Mouse (Mus musculus): ENCODE data around the gene Gpr63. TPM values are rescaled to one million over a fixed set of nuclear protein-coding genes. Genes with fewer than 3 reads are reported as not detected.
"Not testable (repeated sequence)": the region's sequence is repeated elsewhere in the genome, so short reads cannot be mapped to it uniquely, and the experiment has no call there.

The Gpr63 gene
- polyA plus RNA-seq (2016; fragmentation: Nextera tagmentation; extraction: Ambion mirVana) = 1.4 and 1.5 TPM in 2 replicates

GRCm38 (mm10) chr4:24966299-24966991, at the start of gene Gpr63:
TSS of gene Gpr63 (plus strand) at chr4:24966407.
- no peaks in the 10 kb centered on the region for H3K36me3 ChIP-seq
- peak; percentile 84 for DNase-seq (ENCODE audit: low spot score)
- peaks cover 23% of the 10 kb centered on the region for H3K4me1 ChIP-seq
- under 1% methylated on average over 69 of the region's 78 CpGs for WGBS
- no peaks in the 10 kb centered on the region for H3K9me3 ChIP-seq (replicated peaks)
- H3K27me3 ChIP-seq (ENCODE audit: low read depth, poor library complexity, severe bottlenecking) = peaks cover 8% of the 10 kb centered on the region; the same call in 1 of the 2 replicates
- H3K27ac ChIP-seq (replicated peaks) = peak within 1 kb of the TSS; percentile 98
- H3K4me3 ChIP-seq = peak within 1 kb of the TSS; percentile 84

GRCm38 (mm10) chr4:24920006-24920577, 46.1 kb upstream of the Gpr63 start:
- WGBS = 85% methylated on average over 5 of the region's 5 CpGs

DNA sequence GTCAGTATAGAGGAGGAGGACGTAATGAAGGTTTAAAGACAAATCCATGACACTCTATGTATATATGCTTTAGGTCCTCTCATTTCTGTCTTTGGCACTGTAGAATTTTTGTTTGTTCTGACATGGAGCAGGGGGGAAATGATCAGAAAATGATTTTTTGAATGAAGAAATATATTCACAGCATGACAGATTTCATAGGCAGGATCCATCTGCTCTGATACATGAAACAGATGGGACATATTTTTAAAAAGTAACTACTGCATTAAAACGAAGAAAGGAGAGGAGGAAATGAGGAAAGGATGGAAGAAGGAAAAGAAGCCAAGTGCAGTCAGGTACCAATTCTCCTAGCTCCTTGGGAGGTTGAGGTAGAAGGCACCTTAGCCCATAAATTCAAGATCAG, 41.5 kb upstream of the Gpr63 start:
- no peaks in the 10 kb centered on the region for H3K9me3 ChIP-seq (replicated peaks)
- no peaks in the 10 kb centered on the region for H3K36me3 ChIP-seq
- no peak overlapping the region for H3K27ac ChIP-seq (replicated peaks)
- WGBS = 82% methylated on average over 2 of the region's 2 CpGs
- no peak for DNase-seq (ENCODE audit: low spot score)
- H3K27me3 ChIP-seq (ENCODE audit: low read depth, poor library complexity, severe bottlenecking) = no peaks in the 10 kb centered on the region
- H3K4me3 ChIP-seq = no peak overlapping the region
- H3K4me1 ChIP-seq = no peaks in the 10 kb centered on the region

More at GRCm38 (mm10) chr4:24920006-24920577, 46.1 kb upstream of the Gpr63 start:
- no peaks in the 10 kb centered on the region for H3K27me3 ChIP-seq (ENCODE audit: low read depth, poor library complexity, severe bottlenecking)
- no peak overlapping the region for H3K27ac ChIP-seq (replicated peaks)
- no peak for DNase-seq (ENCODE audit: low spot score)
- no peaks in the 10 kb centered on the region for H3K36me3 ChIP-seq
- H3K9me3 ChIP-seq (replicated peaks) = no peaks in the 10 kb centered on the region
- no peak overlapping the region for H3K4me3 ChIP-seq
- no peaks in the 10 kb centered on the region for H3K4me1 ChIP-seq

DNA sequence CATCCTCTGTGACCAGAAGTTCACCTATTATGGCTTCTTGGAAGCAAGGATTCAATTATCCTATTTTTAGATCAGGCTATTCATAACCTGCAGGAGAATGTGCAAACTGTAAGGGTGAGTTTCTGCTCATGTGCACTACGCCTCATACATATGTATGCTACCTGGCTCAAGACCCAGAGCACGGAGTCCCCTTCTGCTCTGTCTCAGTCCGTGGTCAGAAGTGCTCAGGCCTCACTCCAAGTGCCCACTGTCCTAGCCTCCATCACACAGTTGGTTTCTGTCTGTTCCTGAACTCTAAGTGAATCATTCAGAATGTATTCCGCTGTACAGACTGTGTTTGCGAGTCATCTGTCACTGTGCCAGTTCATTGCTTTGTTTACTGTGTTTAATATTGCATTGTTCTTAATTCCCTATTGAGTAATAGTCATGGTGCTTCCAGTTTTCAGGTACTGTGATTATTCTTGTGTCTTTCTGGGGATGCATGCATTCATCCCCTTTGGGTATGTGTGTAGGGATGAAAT, 37.9 kb upstream of the Gpr63 start:
- Histone ChIP-seq H3K4me3 (no peak overlapping the region), H3K27me3 (ENCODE audit: low read depth, poor library complexity, severe bottlenecking) (no peaks in the 10 kb centered on the region), H3K36me3 (no peaks in the 10 kb centered on the region), H3K9me3 (replicated peaks) (no peaks in the 10 kb centered on the region), H3K4me1 (no peaks in the 10 kb centered on the region), H3K27ac (replicated peaks) (no peak overlapping the region)
- DNase-seq (ENCODE audit: low spot score) = no peak
- 90% methylated on average over 5 of the region's 5 CpGs for WGBS

- Histone ChIP-seq H3K36me3 (no peaks in the 10 kb centered on the region), H3K4me3 (no peak overlapping the region), H3K27ac (replicated peaks) (no peak overlapping the region), H3K4me1 (no peaks in the 10 kb centered on the region), H3K9me3 (replicated peaks) (no peaks in the 10 kb centered on the region), H3K27me3 (ENCODE audit: low read depth, poor library complexity, severe bottlenecking) (no peaks in the 10 kb centered on the region)
- 89% methylated on average over 5 of the region's 5 CpGs for WGBS
- no peak for DNase-seq (ENCODE audit: low spot score)
Observed at GRCm38 (mm10) chr4:24928926-24929325, 37.3 kb upstream of the Gpr63 start.

- Histone ChIP-seq H3K27me3 (ENCODE audit: low read depth, poor library complexity, severe bottlenecking) (no peaks in the 10 kb centered on the region), H3K27ac (replicated peaks) (no peak overlapping the region), H3K4me1 (peaks cover 9% of the 10 kb centered on the region; the same call in 1 of the 2 replicates), H3K4me3 (no peak overlapping the region), H3K36me3 (no peaks in the 10 kb centered on the region), H3K9me3 (replicated peaks) (no peaks in the 10 kb centered on the region)
- no peak for DNase-seq (ENCODE audit: low spot score)
- 50% methylated on average over 6 of the region's 6 CpGs for WGBS
Observed at GRCm38 (mm10) chr4:24942728-24943424, 23.3 kb upstream of the Gpr63 start.

GRCm38 (mm10) chr4:24965918-24966298, 299 bp upstream of the Gpr63 start:
- Histone ChIP-seq H3K27ac (replicated peaks) (peak overlapping the region; percentile 98), H3K4me3 (peak overlapping the region; percentile 84), H3K27me3 (ENCODE audit: low read depth, poor library complexity, severe bottlenecking) (peaks cover 8% of the 10 kb centered on the region; the same call in 1 of the 2 replicates), H3K9me3 (replicated peaks) (no peaks in the 10 kb centered on the region), H3K4me1 (peaks cover 23% of the 10 kb centered on the region), H3K36me3 (no peaks in the 10 kb centered on the region)
- 8% methylated on average over 8 of the region's 8 CpGs for WGBS
- no peak for DNase-seq (ENCODE audit: low spot score)

- Histone ChIP-seq H3K4me3 (peak overlapping the region; percentile 84), H3K4me1 (peaks cover 23% of the 10 kb centered on the region), H3K9me3 (replicated peaks) (no peaks in the 10 kb centered on the region), H3K27me3 (ENCODE audit: low read depth, poor library complexity, severe bottlenecking) (peaks cover 8% of the 10 kb centered on the region; the same call in 1 of the 2 replicates), H3K27ac (replicated peaks) (0 out of 2 replicates have a peak overlapping the region, but pooled peaks have one; percentile 98), H3K36me3 (no peaks in the 10 kb centered on the region)
- DNase-seq (ENCODE audit: low spot score) = peak; percentile 20
- 27% methylated on average over 7 of the region's 7 CpGs for WGBS
Observed at GRCm38 (mm10) chr4:24967251-24967650, 1.0 kb downstream of the Gpr63 start.

- DNase-seq (ENCODE audit: low spot score) = no peak
- WGBS = 51% methylated on average over 4 of the region's 4 CpGs
Observed at GRCm38 (mm10) chr4:24978589-24978988, 12.4 kb downstream of the Gpr63 start.

GRCm38 (mm10) chr4:24985612-24986011, 19.4 kb downstream of the Gpr63 start:
- DNase-seq (ENCODE audit: low spot score) = no peak
- peaks cover 4% of the 10 kb centered on the region; the same call in 1 of the 2 replicates for H3K9me3 ChIP-seq (replicated peaks)
- peaks cover 15% of the 10 kb centered on the region for H3K36me3 ChIP-seq
- no peaks in the 10 kb centered on the region for H3K4me1 ChIP-seq
- H3K4me3 ChIP-seq = no peak overlapping the region
- no peaks in the 10 kb centered on the region for H3K27me3 ChIP-seq (ENCODE audit: low read depth, poor library complexity, severe bottlenecking)
- 93% methylated on average over 5 of the region's 5 CpGs for WGBS
- H3K27ac ChIP-seq (replicated peaks) = no peak overlapping the region

More at GRCm38 (mm10) chr4:24978589-24978988, 12.4 kb downstream of the Gpr63 start:
- Histone ChIP-seq H3K4me1 (peaks cover 6% of the 10 kb centered on the region; the same call in 1 of the 2 replicates), H3K27me3 (ENCODE audit: low read depth, poor library complexity, severe bottlenecking) (no peaks in the 10 kb centered on the region), H3K4me3 (no peak overlapping the region), H3K9me3 (replicated peaks) (no peaks in the 10 kb centered on the region), H3K36me3 (peaks cover 11% of the 10 kb centered on the region), H3K27ac (replicated peaks) (no peak overlapping the region)

- Histone ChIP-seq H3K36me3 (no peaks in the 10 kb centered on the region), H3K4me1 (no peaks in the 10 kb centered on the region), H3K4me3 (no peak overlapping the region), H3K27me3 (ENCODE audit: low read depth, poor library complexity, severe bottlenecking) (no peaks in the 10 kb centered on the region), H3K9me3 (replicated peaks) (no peaks in the 10 kb centered on the region), H3K27ac (replicated peaks) (no peak overlapping the region)
- DNase-seq (ENCODE audit: low spot score) = no peak
- WGBS = 93% methylated on average over 2 of the region's 2 CpGs
Observed at GRCm38 (mm10) chr4:24991475-24991874, 25.3 kb downstream of the Gpr63 start.

DNA sequence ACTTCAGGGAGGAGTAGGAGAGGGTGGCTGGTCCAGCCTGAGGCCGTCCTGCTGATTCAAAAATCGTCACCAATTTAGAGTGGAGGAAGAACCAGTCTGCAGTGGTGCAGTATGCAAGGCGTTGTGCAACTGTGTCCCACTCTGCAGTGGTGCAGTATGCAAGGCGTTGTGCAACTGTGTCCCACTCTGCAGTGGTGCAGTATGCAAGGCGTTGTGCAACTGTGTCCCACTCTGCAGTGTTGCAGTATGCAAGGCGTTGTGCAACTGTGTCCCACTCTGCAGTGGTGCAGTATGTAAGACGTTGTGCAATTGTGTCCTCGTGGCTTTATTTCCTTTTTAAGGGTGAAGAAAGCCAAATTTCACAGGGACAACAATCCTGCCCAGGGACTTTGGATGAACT, 43.1 kb downstream of the Gpr63 start:
- 93% methylated on average over 8 of the region's 8 CpGs for WGBS
- not testable (repeated sequence) for DNase-seq (ENCODE audit: low spot score); H3K9me3 ChIP-seq (replicated peaks); H3K4me1 ChIP-seq; H3K4me3 ChIP-seq; H3K27me3 ChIP-seq (ENCODE audit: low read depth, poor library complexity, severe bottlenecking); H3K27ac ChIP-seq (replicated peaks)
- H3K36me3 ChIP-seq = peaks cover 21% of the 10 kb centered on the region
